Mouse (Mus musculus): ENCODE results near the gene Cyp24a1. TPM values are rescaled to one million over a fixed set of nuclear protein-coding genes. Genes with fewer than 3 reads are reported as not detected.

The Cyp24a1 gene
- polyA plus RNA-seq, 1 experiment from 2014 or later: 0.05 TPM

- Histone ChIP-seq H3K9me3 (ENCODE audit: control insufficient read depth, low read length) (no peaks in the 10 kb centered on the region), H3K9ac (no peak overlapping the region), H3K4me3 (replicated peaks; ENCODE audit: low read length) (no peak overlapping the region), H3K36me3 (replicated peaks; ENCODE audit: control insufficient read depth, insufficient read depth) (no peaks in the 10 kb centered on the region), H3K27ac (no peak overlapping the region), H3K27me3 (ENCODE audit: control insufficient read depth, insufficient read depth, low read length) (peaks cover 8% of the 10 kb centered on the region), H3K4me2 (replicated peaks) (no peak overlapping the region), H3K4me1 (replicated peaks; ENCODE audit: control insufficient read depth, insufficient read depth, low read length) (peaks cover 1% of the 10 kb centered on the region; the same call in 1 of the 2 replicates)
- no peak for DNase-seq (ENCODE audit: low spot score)
- ATAC-seq (ENCODE audit: low FRiP score): no peak
- 70% methylated on average over 8 of the region's 8 CpGs for WGBS
These were observed 6.4 kb upstream of the Cyp24a1 start for GRCm38 (mm10) chr2:170503343-170503742.

GRCm38 (mm10) chr2:170498011-170498410 lies 1.1 kb upstream of the Cyp24a1 start:
- no peak overlapping the region for H3K4me2 ChIP-seq (replicated peaks)
- DNase-seq (ENCODE audit: low spot score) (no peak), ATAC-seq (ENCODE audit: low FRiP score) (no peak)
- peaks cover 12% of the 10 kb centered on the region; the same call in 1 of the 2 replicates for H3K4me1 ChIP-seq (replicated peaks; ENCODE audit: control insufficient read depth, insufficient read depth, low read length)
- H3K27ac ChIP-seq: no peak overlapping the region
- H3K4me3 ChIP-seq (replicated peaks; ENCODE audit: low read length): no peak overlapping the region
- H3K36me3 ChIP-seq (replicated peaks; ENCODE audit: control insufficient read depth, insufficient read depth): no peaks in the 10 kb centered on the region
- no peaks in the 10 kb centered on the region for H3K9me3 ChIP-seq (ENCODE audit: control insufficient read depth, low read length)
- peaks cover 58% of the 10 kb centered on the region for H3K27me3 ChIP-seq (ENCODE audit: control insufficient read depth, insufficient read depth, low read length)
- no peak overlapping the region for H3K9ac ChIP-seq
- 30% methylated on average over 8 of the region's 8 CpGs for WGBS

GRCm38 (mm10) chr2:170496154-170496930 lies 603 bp downstream of the Cyp24a1 start, which contains the start of gene Pfdn4:
TSS of gene Pfdn4 (plus strand) at chr2:170496428.
- Histone ChIP-seq H3K27me3 (ENCODE audit: control insufficient read depth, insufficient read depth, low read length) (peaks cover 62% of the 10 kb centered on the region), H3K4me1 (replicated peaks; ENCODE audit: control insufficient read depth, insufficient read depth, low read length) (peaks cover 12% of the 10 kb centered on the region; the same call in 1 of the 2 replicates), H3K4me2 (replicated peaks) (peak within 1 kb of the TSS; percentile 46), H3K4me3 (replicated peaks; ENCODE audit: low read length) (peak within 1 kb of the TSS; percentile 20), H3K36me3 (replicated peaks; ENCODE audit: control insufficient read depth, insufficient read depth) (no peaks in the 10 kb centered on the region), H3K9me3 (ENCODE audit: control insufficient read depth, low read length) (no peaks in the 10 kb centered on the region), H3K9ac (peak within 1 kb of the TSS; percentile 28; the same call in 1 of the 2 replicates), H3K27ac (no peak within 1 kb of the TSS)
- 1% methylated on average over 46 of the region's 46 CpGs for WGBS
- DNase-seq (ENCODE audit: low spot score) (no peak), ATAC-seq (ENCODE audit: low FRiP score) (no peak)

DNA sequence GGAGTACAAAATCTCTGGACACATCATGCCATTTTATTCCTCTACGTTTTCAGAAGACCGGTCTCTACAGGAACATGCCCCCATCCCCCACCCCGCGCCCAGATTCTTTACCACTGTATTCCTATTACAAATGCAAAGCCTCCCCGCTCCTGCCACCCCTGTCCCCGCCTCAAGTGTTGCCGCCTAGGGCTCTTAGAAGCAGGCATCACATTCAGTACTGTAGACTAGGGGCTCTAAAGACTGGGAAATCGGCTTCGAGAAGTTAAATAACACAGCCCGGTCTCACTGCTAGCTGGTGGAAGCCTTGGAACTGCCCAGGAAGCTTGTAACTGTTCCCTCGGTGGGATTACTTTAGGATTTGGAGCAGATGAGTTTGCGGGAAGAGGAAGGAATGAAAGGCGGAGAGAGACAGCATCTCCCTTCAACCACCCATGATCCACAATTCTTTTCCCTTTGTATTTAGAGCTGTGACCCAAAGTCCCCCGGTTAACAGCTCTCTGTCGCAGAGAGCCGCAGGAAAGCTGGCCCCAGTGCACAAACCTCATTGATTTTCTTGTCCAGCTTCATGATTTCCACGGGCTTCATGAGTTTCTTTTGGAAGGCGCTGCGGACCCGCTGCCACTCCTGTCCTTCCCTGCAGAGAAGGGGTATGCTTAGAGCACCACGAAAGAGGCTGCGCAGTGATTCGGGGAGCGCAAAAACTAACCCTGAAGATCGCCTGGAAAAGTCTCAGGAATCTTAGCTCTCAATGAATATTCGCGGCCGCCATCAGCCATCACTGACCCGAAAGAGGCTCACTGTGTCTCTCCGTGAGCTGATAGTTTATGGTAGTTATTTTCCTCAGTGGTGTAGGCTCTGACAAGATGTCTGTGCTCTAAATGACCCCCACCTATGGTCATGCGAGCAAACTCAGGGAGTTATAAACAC lies 1.9 kb downstream of the Cyp24a1 start:
- no peak for DNase-seq (ENCODE audit: low spot score)
- Histone ChIP-seq H3K4me3 (replicated peaks; ENCODE audit: low read length) (no peak overlapping the region), H3K4me2 (replicated peaks) (no peak overlapping the region), H3K27ac (no peak overlapping the region), H3K9ac (no peak overlapping the region), H3K4me1 (replicated peaks; ENCODE audit: control insufficient read depth, insufficient read depth, low read length) (peaks cover 12% of the 10 kb centered on the region; the same call in 1 of the 2 replicates), H3K36me3 (replicated peaks; ENCODE audit: control insufficient read depth, insufficient read depth) (no peaks in the 10 kb centered on the region), H3K27me3 (ENCODE audit: control insufficient read depth, insufficient read depth, low read length) (peaks cover 62% of the 10 kb centered on the region), H3K9me3 (ENCODE audit: control insufficient read depth, low read length) (no peaks in the 10 kb centered on the region)
- WGBS: 8% methylated on average over 31 of the region's 31 CpGs
- ATAC-seq (ENCODE audit: low FRiP score): no peak

DNA sequence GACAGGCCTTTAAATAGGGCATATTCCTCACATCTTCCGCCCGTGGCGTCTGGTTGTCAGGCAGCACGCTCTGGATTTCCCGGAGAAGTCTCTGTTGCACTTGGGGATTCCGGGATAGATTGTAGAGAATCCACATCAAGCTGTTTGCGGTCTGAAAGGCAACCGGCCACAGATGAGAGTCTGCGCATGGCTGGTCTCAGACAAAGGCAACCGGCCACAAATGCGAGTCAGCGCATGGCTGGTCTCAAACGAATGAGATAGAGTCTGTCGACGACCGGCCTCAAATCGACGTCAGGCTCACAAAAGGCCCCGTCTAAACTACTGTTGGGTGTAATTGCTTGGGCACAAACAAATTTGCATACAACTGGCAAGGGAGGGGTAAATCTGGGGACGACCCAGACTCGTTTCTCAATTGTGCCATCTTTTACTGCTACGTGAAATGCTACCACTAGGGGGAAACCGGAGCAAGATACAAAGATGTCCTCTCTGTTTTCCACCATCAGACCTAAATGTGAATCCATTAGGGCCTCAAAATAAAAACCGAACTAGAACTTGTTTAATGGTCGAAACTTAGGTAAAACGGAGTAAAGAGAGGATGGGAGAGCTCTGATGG lies 8.9 kb downstream of the Cyp24a1 start:
- Histone ChIP-seq H3K4me3 (replicated peaks; ENCODE audit: low read length) (no peak overlapping the region), H3K9ac (no peak overlapping the region), H3K36me3 (replicated peaks; ENCODE audit: control insufficient read depth, insufficient read depth) (no peaks in the 10 kb centered on the region), H3K9me3 (ENCODE audit: control insufficient read depth, low read length) (no peaks in the 10 kb centered on the region), H3K27me3 (ENCODE audit: control insufficient read depth, insufficient read depth, low read length) (peaks cover 4% of the 10 kb centered on the region), H3K27ac (peak overlapping the region; percentile 34), H3K4me2 (replicated peaks) (no peak overlapping the region; the same call in 1 of the 2 replicates), H3K4me1 (replicated peaks; ENCODE audit: control insufficient read depth, insufficient read depth, low read length) (no peaks in the 10 kb centered on the region)
- WGBS: 40% methylated on average over 26 of the region's 26 CpGs
- ATAC-seq (ENCODE audit: low FRiP score): no peak
- DNase-seq (ENCODE audit: low spot score): peak; percentile 61

DNA sequence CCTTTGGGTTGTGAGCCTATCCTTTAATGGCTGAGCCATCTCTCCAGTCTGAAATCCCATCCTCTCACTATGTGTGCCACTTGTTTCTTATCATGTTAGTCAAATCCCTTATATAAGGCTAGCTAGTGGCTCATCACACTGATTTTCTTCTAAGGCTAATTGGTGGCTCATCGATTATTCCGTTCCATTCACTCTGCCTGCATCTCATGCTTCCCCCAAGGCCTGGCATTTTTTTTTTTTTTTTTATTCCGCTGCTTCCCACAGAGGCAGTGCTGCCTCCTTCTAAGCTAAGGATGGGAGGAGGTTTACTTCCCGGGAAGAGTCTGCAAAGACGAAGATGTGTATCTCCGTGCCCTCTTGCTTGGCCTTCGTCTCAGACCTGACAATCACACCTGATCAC lies 9.7 kb downstream of the Cyp24a1 start:
- DNase-seq (ENCODE audit: low spot score) (no peak), ATAC-seq (ENCODE audit: low FRiP score) (no peak; the same call in 1 of the 2 replicates)
- no peaks in the 10 kb centered on the region for H3K9me3 ChIP-seq (ENCODE audit: control insufficient read depth, low read length)
- peak overlapping the region; percentile 15 for H3K4me2 ChIP-seq (replicated peaks)
- peak overlapping the region; percentile 34 for H3K27ac ChIP-seq
- no peak overlapping the region for H3K9ac ChIP-seq
- WGBS: 58% methylated on average over 7 of the region's 7 CpGs
- H3K4me1 ChIP-seq (replicated peaks; ENCODE audit: control insufficient read depth, insufficient read depth, low read length): no peaks in the 10 kb centered on the region
- H3K27me3 ChIP-seq (ENCODE audit: control insufficient read depth, insufficient read depth, low read length): no peaks in the 10 kb centered on the region; the same call in 1 of the 2 replicates
- H3K36me3 ChIP-seq (replicated peaks; ENCODE audit: control insufficient read depth, insufficient read depth): no peaks in the 10 kb centered on the region
- H3K4me3 ChIP-seq (replicated peaks; ENCODE audit: low read length): no peak overlapping the region

- H3K9me3 ChIP-seq (ENCODE audit: control insufficient read depth, low read length): no peaks in the 10 kb centered on the region
- ATAC-seq (ENCODE audit: low FRiP score) (no peak), DNase-seq (ENCODE audit: low spot score) (no peak)
- H3K4me3 ChIP-seq (replicated peaks; ENCODE audit: low read length): no peak overlapping the region
- no peak overlapping the region for H3K27ac ChIP-seq
- H3K4me1 ChIP-seq (replicated peaks; ENCODE audit: control insufficient read depth, insufficient read depth, low read length): no peaks in the 10 kb centered on the region
- no peak overlapping the region for H3K4me2 ChIP-seq (replicated peaks)
- WGBS: 73% methylated on average over 11 of the region's 11 CpGs
- H3K9ac ChIP-seq: no peak overlapping the region
- no peaks in the 10 kb centered on the region; the same call in 1 of the 2 replicates for H3K27me3 ChIP-seq (ENCODE audit: control insufficient read depth, insufficient read depth, low read length)
- H3K36me3 ChIP-seq (replicated peaks; ENCODE audit: control insufficient read depth, insufficient read depth): no peaks in the 10 kb centered on the region
These were observed 13.0 kb downstream of the Cyp24a1 start for GRCm38 (mm10) chr2:170483914-170484313.

- ATAC-seq (ENCODE audit: low FRiP score): no peak
- H3K27ac ChIP-seq: no peak overlapping the region
- no peak for DNase-seq (ENCODE audit: low spot score)
- no peak overlapping the region for H3K4me3 ChIP-seq (replicated peaks; ENCODE audit: low read length)
- H3K4me2 ChIP-seq (replicated peaks): no peak overlapping the region
- no peaks in the 10 kb centered on the region for H3K4me1 ChIP-seq (replicated peaks; ENCODE audit: control insufficient read depth, insufficient read depth, low read length)
- no peaks in the 10 kb centered on the region for H3K9me3 ChIP-seq (ENCODE audit: control insufficient read depth, low read length)
- H3K36me3 ChIP-seq (replicated peaks; ENCODE audit: control insufficient read depth, insufficient read depth): no peaks in the 10 kb centered on the region
- no peak overlapping the region for H3K9ac ChIP-seq
- WGBS: 79% methylated on average over 10 of the region's 10 CpGs
- no peaks in the 10 kb centered on the region; the same call in 1 of the 2 replicates for H3K27me3 ChIP-seq (ENCODE audit: control insufficient read depth, insufficient read depth, low read length)
These were observed 14.9 kb downstream of the Cyp24a1 start for GRCm38 (mm10) chr2:170482019-170482540.

All from hindbrain, embryonic 14.5 days (tissue).